Mouse (Mus musculus) CH12.LX (cell line): ENCODE results near the gene Zfyve28.

Experiments
- CTCF ChIP-seq, 2 experiments: IDR thresholded peaks in 1 of 2; conservative IDR thresholded peaks in 1 of 2; 2 replicates each; pipeline ENCODE4 v1.5.1; 2011 to 2012; ENCODE audit warnings: low read depth in 2 of 2, low read length in 2 of 2, improper control_type of control experiment in 1 of 2, inconsistent platforms in 1 of 2, mild to moderate bottlenecking in 1 of 2, moderate library complexity in 1 of 2
- MAX ChIP-seq: IDR thresholded peaks from 2 replicates; pipeline ENCODE4 v1.6.1; 2011; ENCODE audit warnings: low read length, improper control_type of control experiment

- no peak for TF ChIP-seq MAX
- no peak for TF ChIP-seq CTCF (conservative IDR thresholded peaks at IDR 0.05 in 1 of 2, IDR thresholded peaks at IDR 0.05 in 1 of 2; ENCODE audit: low read depth in 2 of 2, low read length in 2 of 2)
Observed at GRCm38 (mm10) chr5:34167857-34168256, 120.4 kb downstream of the Zfyve28 start.
